Mouse (Mus musculus): ENCODE results near the gene Bmpr1b.

- TF ChIP-seq CTCF (IDR thresholded peaks at IDR 0.05; ENCODE audit: low read depth) (peak; percentile 15; the same call in 1 of the 2 replicates), EP300 (optimal IDR thresholded peaks at IDR 0.05) (no peak)
Observed at GRCm38 (mm10) chr3:142164981-142165380, 4.2 kb downstream of the Bmpr1b start.

All from stomach, postnatal 0 days (tissue).